Mouse (Mus musculus) thymus, postnatal 25 days (tissue): ENCODE data around the gene Prpsap1.
"Not testable (repeated sequence)": the region's sequence is repeated elsewhere in the genome, so short reads cannot be mapped to it uniquely, and the experiment has no call there.

Experiments used
- DNase-seq: peaks from one replicate; pipeline ENCODE4 v3.0.0; 2022

The Prpsap1 gene

DNA sequence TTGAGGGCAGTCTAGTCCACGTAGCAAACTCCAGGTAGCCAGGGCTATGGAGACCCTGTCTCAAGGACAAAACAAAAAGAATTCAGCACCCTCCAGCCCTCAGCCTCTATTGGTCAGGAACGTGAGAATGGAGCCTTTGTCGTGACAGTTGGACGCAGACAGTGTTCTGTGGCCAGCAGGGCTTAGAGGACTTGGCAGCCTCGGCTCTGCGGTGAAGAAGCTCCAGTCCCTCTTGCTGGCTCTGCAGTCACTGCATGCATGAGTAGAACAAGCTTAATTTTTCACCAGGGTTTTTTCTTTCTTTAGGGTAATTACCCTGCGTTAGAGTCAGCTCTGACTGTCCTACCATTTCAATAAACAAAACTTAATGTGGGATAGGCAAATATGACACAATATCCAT lies 12.2 kb downstream of the Prpsap1 start:
- DNase-seq = no peak

DNA sequence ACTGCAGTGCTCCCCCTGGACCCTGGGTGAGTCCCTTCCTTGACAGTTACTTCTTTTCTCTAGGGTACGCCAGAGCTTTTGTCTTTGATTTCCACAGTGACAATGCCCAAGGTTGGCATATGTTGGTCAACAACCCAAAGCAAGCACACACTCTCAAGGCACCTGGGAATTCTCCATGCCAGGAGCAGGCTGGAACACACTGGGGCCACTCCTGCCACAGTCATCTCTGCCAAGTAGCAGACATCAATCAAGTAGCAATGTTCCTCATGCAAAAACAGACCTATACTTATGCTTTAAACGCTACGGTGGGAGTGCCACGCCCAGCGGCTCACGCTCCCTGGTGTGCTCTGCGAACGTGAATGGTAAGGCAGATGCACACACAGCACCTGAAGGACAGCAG lies 13.0 kb downstream of the Prpsap1 start:
- no peak for DNase-seq

DNA sequence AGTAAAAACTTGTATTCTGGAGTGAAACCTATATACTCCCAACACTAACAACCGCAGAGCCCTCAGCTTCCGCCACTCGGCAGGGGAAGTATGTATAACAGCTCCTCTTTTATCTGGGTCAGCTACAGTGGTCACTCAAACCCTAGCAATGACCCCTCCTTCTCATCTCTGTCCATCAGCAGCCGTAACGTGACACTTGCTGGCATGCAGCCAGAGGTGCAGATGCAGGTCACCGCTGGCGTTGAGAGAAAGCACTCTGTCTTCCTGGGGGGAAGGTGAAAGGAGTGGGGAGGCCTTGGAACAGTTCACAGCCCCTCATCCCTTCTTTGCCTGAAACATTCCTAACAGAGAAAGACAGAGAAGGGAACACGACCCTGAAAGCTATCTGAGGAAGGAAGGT lies 14.2 kb downstream of the Prpsap1 start:
- DNase-seq = no peak

DNA sequence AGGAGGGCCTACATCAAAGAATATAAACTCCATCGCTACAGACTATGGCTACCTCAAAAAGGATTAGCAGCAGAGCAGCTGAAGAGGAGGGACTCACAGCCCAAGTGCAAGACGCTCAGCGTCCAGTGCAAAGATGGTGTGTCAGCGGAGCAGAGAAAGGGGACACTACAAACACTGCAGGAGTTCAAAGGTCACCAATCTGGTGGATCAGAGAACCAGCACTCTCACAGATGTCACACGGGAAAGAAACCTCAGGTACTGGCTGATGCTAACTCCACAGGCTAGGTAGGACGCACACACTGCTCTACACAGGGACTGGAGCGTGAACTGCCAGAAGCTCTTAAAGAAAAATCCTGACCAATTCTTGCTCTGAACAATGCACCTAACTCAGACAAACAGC lies 15.0 kb downstream of the Prpsap1 start:
- no peak for DNase-seq

DNA sequence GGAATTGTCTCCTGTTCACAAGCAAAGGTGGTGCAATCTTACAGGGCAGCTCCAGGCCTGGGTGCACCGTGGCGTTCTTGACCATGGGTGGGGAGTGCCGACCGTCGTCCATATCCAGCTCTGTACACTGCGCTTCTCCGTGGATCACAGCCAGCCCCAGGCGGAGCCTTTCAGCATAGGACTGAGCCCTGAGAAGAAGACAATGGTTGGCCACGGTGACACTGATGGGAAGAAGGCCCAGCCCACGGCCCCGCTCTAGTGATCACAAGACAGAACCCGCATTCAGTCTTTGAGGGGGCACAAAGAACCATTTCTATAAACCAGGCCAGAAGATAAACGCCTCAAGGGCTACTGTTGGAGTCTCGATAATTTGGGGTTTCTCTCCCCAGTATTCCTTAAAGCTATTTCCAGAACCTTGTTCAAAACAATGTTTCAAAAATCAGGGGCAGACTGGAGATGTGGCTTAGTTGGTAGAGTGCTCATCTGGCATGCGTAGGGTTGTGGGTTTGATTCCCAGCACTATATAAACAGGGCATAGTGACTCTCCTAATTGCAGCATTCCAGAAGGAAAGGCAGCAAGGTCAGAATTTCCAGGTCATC lies 16.7 kb downstream of the Prpsap1 start:
- DNase-seq = no peak

DNA sequence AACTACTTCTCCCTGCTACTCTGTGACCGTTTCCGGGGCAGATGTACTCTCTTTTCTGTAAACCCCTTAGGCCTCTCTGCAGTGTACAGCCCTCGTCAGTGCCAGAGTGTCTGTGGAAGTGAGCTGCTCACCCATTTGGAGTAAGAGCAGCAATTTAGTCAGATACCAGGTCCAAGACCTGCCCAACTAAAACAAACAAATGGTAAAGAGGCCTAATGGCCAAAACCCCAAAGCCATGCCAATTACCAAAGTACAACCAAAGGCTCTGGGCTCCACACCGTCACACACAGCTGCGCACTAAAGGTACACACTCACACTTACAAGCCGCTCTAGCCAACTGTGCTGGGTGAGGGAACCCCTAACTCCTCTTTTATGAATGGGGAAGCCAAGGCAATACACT lies 17.3 kb downstream of the Prpsap1 start:
- no peak for DNase-seq

DNA sequence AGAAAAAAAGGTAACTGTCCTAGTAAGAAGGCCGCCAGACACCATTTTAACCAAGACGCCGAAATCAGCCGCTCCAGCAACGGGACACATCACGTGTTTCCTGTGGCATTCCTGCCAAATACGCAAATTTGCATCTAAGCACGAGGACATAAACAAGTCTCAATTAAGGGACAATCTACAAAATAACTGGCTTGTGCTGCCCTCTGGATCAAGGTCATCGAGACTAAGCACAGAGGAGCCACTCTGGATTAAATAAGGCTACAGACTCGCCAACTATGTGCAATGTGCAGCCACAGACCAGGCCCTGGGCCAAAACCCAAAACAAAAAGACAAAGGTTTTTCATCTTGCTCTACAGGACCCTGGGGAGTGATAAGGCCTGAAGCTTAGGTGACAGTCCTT lies 18.0 kb downstream of the Prpsap1 start:
- DNase-seq = no peak

DNA sequence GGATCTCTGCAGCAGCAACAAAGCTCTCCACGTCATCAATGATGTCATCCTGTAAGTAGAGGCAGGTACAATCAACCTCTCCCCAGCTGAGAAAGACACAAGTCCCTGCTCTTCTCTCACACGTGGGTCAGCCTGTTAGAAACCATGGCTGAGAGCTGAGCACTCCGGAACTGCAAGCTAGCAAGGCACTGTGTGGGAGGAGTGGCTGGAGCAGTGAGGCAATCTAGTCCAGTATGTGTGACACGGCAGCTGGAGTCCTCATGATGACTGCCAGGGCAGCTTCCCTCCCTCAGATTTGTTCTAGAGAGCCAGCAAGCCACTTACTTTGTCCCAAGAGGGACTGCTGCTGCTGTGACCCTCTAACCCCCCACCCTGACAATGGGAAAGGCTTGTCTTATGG lies 21.7 kb downstream of the Prpsap1 start:
- DNase-seq = no peak

DNA sequence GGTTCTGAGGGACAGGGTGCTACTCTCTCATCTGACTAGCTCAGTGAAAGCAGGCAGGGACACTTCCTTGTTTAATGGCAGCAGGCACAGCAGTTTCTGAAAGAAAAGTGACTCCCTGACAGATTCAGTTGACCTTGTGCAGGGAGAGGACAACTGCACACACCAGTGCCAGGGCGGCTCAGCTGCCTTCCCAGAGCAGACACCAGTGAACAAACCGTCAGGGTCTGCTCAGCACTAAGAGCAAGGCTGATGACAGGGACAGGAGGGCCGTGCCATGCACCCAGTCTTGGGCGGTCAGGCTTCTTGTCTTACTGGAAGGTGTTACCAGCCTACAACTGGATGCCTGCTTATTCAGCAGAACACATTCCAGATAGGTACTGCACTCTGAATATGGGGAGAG lies 23.1 kb downstream of the Prpsap1 start:
- no peak for DNase-seq

DNA sequence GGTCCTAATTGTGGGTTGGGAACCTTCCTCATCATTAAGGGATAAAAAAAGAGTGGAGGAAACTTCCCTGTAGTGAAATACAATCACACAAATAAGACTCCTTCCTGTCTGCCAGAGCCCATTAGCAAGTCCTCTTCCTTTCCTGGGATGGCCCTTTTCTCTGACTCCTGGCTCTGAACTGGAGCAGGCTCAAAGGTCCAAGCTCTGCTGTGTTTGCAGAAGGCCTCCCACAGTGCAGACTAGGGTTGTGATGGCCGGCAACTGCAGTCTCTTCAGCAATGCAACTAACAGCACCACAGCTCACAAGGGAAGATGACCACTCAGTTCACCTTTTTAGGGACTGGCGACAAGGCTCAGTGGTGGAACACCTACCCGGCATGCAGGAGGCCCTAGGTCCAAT lies 23.8 kb downstream of the Prpsap1 start:
- DNase-seq = no peak

DNA sequence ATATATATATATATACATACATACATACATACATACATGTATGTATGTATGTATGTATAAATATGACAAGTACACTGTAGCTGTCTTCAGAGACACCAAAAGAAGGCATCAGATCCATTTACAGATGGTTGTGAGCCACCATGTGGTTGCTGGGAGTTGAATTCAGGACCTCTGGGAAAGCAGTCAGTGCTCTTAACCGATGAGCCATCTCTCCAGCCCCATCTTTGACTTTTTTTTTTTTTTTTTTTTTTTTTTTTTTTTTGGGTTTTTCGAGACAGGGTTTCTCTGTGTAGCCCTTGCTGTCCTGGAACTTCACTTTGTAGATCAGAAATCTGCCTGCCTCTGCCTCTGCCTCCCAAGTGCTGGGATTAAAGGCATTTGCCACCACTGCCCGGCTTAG lies 25.7 kb downstream of the Prpsap1 start:
- not testable (repeated sequence) for DNase-seq

DNA sequence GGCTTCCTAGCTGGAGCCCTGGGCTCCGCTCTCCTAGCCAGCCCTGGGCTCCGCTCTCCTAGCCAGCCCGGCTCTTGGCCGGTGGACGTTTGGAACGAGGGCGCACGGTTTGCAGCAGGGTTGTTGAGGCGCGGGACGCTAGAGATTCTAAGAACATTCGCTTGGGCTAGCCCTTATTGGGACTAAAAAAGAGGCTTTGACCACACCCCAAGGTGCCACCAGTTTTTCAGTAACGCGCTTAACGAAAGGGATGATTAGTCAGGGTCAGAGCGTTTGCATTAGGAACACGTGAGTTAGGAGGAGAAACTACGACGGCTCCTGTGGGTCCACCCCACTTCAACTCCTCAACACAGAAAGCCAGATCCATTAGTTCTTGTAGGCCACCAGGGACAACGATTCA lies 27.9 kb downstream of the Prpsap1 start, which contains the start of gene Qrich2:
Gene Qrich2, minus strand, starts transcription at position 101 of the 400 bp plus-strand sequence.
- DNase-seq = no peak

DNA sequence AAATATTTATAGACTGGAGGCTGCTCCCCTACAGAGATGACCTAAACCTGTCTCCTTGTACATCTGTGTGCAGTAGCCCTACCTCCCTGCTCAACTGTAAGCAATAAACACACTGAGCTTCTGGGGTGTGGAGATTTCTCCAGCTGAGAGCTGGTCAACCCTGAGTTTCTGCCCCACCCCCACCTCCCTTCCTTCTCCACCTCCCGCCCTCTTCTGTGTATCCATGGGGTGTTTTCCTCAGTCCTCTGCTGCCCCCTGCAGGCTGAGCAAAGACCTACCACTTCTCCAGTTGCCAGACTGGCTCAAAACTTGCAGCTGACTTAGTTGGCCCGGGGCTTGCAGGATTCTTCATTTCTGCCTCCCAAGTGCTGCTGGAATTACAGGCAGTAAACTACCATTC lies 30.2 kb downstream of the Prpsap1 start:
- peak; percentile 85 for DNase-seq

DNA sequence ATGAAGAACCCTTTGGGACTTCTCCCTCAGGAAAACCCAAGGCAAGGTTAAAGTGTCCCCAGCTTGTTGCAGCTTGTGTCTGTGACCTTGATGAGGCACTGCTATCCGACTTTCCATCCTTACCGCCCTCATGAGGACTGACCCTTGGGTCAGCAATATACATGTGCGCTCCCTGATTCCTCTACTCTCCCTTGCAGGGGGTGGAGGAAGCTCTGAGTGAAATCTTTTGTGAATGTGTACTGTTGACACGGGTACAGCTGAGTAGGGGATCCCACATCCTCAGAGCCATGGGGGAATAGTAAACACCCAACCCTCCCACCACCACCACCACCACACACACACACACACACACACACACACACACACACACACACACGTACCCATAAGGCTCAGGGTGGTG lies 30.7 kb downstream of the Prpsap1 start:
- DNase-seq = no peak

DNA sequence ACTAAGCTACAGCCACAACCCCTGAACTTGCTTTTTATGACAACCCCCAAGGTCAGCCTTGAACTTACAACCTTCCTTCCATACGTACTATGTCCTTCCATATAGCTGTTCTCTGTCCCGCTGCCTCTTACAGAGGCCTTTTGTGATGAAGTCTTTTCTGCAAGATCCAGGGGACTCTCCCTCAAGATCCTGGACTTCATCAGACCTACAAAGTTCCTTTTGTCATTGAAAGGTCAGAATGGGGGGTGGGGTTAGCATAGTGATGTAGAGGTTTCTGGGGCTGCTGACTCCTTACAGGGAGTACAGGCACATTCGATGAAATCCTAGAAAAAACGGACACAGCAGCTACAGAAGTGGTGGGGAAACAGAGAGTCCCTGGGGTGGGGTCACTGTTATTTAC lies 34.2 kb downstream of the Prpsap1 start:
- DNase-seq = no peak

DNA sequence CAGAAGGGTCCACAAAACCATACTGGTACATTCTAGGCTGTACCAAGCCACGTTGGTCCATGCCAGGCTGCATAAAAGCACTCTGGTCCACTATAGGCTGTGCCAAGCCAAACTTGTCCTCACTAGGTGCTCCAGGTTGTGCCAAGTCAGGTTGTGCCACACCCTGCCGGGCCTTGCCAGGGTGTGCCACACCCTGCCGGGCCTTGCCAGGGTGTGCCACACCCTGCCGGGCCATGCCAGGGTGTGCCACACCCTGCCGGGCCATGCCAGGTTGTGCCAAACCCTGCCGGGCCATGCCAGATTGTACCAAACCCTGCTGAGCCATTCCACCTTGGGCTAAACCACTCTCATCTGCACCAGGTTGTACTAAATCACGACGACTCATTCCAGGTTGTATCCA lies 37.8 kb downstream of the Prpsap1 start:
- no peak for DNase-seq

DNA sequence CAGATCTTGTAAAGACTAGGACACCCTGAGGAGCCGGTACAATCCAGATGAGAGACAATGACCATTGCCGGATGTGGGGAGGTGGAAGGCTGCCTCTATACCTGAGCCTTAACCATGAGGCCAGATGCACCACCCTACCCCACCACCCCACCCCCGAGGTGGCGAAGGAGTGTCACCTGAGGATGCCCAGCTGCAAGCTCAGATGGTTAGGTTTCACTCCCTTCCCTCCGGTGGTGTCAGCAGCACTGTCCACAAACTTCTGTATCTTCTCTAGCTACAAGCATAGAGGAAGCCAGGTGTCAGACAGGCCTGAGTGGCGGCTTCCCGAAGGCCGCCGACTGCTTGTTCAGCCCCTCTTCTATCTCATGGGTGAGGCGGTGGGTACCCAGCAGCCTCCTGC lies 40.1 kb downstream of the Prpsap1 start:
- DNase-seq = peak; percentile 33

DNA sequence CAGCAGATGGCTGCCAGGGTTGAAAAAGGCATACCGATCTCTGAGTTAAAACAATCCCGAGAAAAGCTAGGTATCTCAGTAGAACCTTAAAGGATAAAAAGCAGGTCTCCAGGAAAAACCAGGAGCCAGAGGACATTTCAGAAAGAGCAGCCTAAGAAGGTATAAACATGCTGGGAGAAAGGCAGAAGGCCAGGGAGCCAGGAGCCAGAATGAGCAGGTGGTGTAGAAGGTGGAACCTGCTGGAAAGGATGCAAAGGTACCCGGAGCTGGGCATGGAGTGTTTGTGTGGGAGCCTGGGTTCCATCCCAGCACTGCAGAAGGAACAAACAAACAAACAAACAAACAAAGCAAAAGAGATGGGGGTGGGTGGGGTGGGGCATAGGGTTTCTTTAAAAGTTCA lies 44.7 kb downstream of the Prpsap1 start:
- no peak for DNase-seq

DNA sequence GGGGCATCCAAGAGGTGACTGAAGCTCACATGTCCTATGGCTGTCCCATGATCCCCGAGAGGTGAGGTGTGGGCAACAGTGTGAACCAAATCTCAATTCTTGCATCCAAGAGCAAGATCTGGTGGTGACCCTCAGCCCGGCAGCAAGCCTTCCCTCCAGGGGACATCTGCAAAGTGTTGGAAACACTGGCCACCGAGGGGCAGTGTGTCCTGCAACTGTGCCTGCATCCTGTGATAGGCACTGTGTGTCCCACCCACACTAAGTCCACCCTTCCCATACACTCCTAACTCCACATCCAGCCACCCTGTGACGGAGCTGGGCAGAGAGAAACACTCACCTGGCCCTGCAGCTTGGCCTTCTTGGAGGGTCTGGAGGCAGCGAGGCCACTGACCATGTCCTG lies 46.2 kb downstream of the Prpsap1 start:
- no peak for DNase-seq

DNA sequence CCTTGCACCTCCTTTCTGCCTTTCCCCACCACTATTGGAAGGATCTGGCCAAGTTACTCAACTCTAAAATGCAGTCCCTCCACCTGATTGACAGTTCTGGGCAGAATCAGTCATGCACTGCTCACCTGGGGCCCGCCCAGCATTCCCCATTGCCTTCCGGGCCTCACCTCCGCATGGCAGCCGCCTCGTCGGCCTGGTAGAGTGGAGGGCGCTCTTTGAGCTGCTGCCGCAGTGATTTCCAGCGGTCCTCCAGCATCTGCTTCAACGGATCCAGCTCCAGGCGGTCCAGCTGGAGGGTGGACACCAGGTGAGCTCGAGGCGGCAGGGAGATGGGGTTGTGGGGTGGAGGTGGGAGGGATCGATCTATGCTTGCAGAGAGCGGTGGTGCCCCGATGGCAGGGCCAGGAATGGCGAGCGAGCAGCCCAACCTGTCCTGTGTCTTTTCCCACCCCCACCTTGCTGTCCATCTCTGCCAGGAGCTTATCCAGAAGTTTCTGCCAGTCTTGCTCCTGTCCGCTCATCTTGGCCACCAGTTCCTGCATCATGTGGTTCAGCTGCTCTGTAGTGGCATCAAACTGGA lies 47.6 kb downstream of the Prpsap1 start:
- no peak for DNase-seq

DNA sequence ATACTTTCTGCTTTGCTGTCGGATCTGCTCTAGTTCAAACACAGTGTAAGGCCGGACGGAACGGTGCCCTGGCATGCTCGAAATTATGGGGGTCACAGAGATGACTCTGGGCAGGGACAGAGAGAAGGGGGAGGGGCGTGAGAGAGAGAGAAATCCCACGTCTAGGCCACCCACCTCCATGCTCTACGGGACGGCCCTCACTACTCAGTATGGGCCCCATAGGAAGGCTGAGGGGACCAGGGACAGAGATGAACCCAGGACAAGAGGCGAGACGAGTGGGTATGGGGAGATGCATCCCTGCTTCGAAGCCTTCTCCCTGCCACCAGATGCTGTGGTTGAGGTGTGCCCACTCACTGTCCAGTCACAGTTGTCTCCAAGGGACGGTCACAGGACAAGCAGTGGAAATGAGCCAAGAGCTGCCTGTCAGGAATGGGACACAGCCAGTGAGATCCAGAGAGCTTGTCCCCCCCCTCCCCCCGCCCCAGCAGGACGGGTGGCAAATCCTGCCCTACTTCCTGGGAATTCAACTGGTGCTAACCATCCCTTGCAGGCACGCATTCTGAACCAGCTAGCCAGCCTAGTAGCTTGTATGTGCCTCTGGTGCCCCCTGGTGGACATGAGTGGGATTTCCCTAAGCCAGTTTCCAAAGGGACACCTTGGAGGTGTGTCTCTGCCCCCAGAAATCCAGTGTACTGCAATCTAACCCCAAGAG lies 48.2 kb downstream of the Prpsap1 start:
- peak; percentile 93 for DNase-seq

DNA sequence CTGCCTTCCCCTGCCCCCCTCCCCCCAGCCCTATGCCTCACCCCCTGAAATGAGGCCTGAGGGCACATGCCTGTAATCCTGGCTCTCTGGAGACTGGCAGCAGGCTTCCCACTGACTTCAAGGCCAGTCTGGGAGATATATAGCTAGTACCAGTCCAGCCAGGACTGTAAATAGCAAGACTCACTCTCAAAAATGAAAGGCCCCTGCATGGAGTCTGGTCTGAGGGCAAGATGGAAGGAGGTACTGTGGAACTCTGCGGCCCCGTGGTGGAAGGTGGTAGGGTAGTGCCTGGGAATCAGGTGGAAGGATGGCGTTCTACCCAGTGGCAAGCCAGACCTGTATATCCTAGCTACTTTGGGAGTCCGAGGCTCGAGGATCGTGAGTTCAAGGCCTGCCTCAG lies 50.1 kb downstream of the Prpsap1 start:
- no peak for DNase-seq

DNA sequence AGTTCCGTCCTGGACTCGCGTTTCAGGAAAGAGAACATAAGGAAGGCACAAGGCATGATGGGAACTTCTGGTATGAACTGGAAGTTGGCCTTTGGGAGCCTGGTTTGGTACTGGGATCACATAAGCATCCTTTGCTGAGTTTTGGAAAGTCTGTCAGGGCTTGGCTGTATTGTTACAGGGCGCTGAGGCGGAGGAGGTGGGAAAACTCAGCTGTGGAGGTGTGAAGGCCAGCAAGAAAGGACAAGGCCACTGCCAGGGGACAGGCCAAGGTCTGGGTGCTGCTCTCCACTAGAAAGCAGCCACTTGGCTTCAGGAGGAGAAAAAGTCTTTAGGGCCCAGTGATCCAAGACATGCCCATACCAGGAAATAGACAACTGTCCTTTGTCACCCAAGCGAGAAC lies 50.7 kb downstream of the Prpsap1 start:
- DNase-seq = no peak

DNA sequence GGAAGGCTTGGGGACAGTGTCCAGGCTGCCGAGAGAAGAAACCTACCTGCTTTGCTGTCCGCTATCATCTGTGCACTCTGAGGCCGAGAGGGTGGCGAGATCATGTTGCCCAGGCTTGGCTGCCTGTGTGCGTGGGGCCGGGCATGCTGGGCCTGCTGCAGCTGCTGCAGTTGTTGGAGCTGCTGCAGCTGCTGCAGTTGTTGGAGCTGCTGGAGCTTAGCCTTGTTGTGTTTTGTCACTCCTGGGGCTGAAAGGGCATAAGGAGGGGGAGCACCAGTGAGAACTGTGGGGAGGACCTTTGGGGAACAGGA lies 51.2 kb downstream of the Prpsap1 start:
- DNase-seq = no peak
